Mouse (Mus musculus) forelimb bud, embryonic 11.5 days (tissue): ENCODE results near the gene Slc35g3.

ENCODE experiments used
- DNase-seq: peaks from one replicate; pipeline ENCODE4 v3.0.0-alpha.2; 2012; ENCODE audit warnings: low read depth, low spot score

The Slc35g3 gene

GRCm38 (mm10) chr11:69761868-69762267 is at the start of gene Slc35g3:
Gene Slc35g3 (minus strand): TSS chr11:69761968.
- no peak for DNase-seq

- no peak for DNase-seq
These were observed 48.5 kb upstream of the Slc35g3 start for GRCm38 (mm10) chr11:69810280-69810679.

- DNase-seq, result no peak
These were observed 45.9 kb upstream of the Slc35g3 start for GRCm38 (mm10) chr11:69807641-69808040.

GRCm38 (mm10) chr11:69806378-69806777 is 44.6 kb upstream of the Slc35g3 start:
- DNase-seq, result no peak

GRCm38 (mm10) chr11:69804972-69805909 is 43.5 kb upstream of the Slc35g3 start, which contains the start of gene Tmem102:
Gene Tmem102 (minus strand): TSS chr11:69805624.
- no peak for DNase-seq

- DNase-seq, result no peak
These were observed 42.8 kb upstream of the Slc35g3 start for GRCm38 (mm10) chr11:69804652-69804940.

GRCm38 (mm10) chr11:69803786-69804651 is 42.3 kb upstream of the Slc35g3 start:
- peak; percentile 57 for DNase-seq

- no peak for DNase-seq
These were observed 41.6 kb upstream of the Slc35g3 start for GRCm38 (mm10) chr11:69803328-69803727.

- no peak for DNase-seq
These were observed 40.9 kb upstream of the Slc35g3 start for GRCm38 (mm10) chr11:69802648-69803105.

GRCm38 (mm10) chr11:69801379-69801977 is 39.7 kb upstream of the Slc35g3 start, which contains the start of gene Fgf11:
Gene Fgf11 (minus strand): TSS chr11:69801857.
- no peak for DNase-seq

GRCm38 (mm10) chr11:69800392-69801197 is 38.8 kb upstream of the Slc35g3 start:
- peak; percentile 82 for DNase-seq

GRCm38 (mm10) chr11:69800138-69800391 is 38.3 kb upstream of the Slc35g3 start:
- no peak for DNase-seq

- no peak for DNase-seq
These were observed 37.8 kb upstream of the Slc35g3 start for GRCm38 (mm10) chr11:69799394-69800137.

- DNase-seq, result no peak
These were observed 36.2 kb upstream of the Slc35g3 start for GRCm38 (mm10) chr11:69797924-69798323.

- no peak for DNase-seq
These were observed 34.2 kb upstream of the Slc35g3 start for GRCm38 (mm10) chr11:69795983-69796435.

- DNase-seq, result peak; percentile 90
These were observed 33.6 kb upstream of the Slc35g3 start, which contains the start of gene Chrnb1 for GRCm38 (mm10) chr11:69795168-69795982. Gene Chrnb1 (minus strand): TSS chr11:69795943.

- DNase-seq, result no peak
These were observed 31.7 kb upstream of the Slc35g3 start for GRCm38 (mm10) chr11:69793429-69793828.

GRCm38 (mm10) chr11:69791420-69791819 is 29.7 kb upstream of the Slc35g3 start:
- no peak for DNase-seq

- DNase-seq, result no peak
These were observed 27.7 kb upstream of the Slc35g3 start for GRCm38 (mm10) chr11:69789431-69789830.
